Mouse (Mus musculus) lung, adult 2 months (tissue): Measurements from ENCODE around the gene Sncg.

ENCODE experiments used
- CTCF ChIP-seq: fragments of 200-500 bp; IDR thresholded peaks from 2 replicates; pipeline ENCODE4 v1.5.1; 2011; ENCODE audit warnings: mild to moderate bottlenecking, low read length, control low read depth; ENCODE audit not compliant: insufficient read depth
- POLR2A ChIP-seq: fragments of 200-500 bp; IDR thresholded peaks from 2 replicates; pipeline ENCODE4 v1.6.1; 2011; ENCODE audit warnings: low read depth, mild to moderate bottlenecking, control low read depth, low read length, borderline replicate concordance; ENCODE audit errors: extremely low read depth

DNA sequence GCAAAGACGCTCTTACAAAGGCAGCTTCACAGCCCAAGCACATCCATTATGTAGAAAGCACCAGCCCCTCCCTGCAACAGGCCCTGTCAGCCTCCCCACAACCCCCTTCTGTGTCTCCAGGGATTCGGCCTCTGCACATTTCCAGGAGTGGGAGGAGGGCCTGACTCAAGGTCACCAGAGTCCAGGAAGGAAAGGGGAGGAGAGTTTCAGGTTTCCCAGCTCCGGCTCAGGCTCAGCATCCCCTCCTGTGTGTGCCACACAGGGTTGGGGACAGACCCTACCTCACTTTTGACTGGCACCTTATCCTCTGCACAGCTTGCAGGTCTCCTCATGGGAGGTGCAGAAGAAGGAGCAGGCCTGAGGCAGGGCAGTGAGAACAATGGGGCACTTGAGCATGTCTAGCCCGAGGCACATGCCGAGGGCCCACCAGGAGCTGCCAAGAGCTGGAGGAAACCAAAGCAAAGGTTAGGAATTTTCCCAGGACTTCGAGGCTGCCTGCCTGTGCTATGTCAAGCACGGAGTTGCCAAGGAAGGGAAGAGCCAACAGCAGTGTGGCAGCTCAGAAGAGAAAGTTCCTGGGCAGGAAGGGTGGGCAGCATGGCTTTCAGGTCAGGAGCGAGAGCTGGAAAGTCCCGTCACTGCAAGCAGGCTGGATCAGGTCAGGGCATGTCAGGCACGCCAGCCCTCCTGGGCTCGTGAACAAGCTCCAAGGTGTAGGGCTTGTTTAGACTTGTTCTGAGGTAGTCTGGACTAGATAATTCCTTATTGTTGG lies 4.2 kb upstream of the Sncg start:
- TF ChIP-seq CTCF (no peak), POLR2A (no peak)
